Mouse (Mus musculus) kidney, embryonic 14.5 days (tissue): Measurements from ENCODE around the gene Zc3h10. TPM values are rescaled to one million over a fixed set of nuclear protein-coding genes. Genes with fewer than 3 reads are reported as not detected.

Experiments
- ATAC-seq: fragments of 200-750 bp; cut with Nextera tagmentation; 2 replicates; pipeline ENCODE4 v1.8.0; 2017; ENCODE audit warnings: moderate number of reproducible peaks, mild to moderate bottlenecking, moderate TSS enrichment, moderate library complexity; ENCODE audit not compliant: low FRiP score, low TSS enrichment
- H3K27ac ChIP-seq: fragments of 300-500 bp; sonication (generic); 2 replicates; pipeline ENCODE4 v1.5.1; 2014; ENCODE audit warnings: low read depth, mild to moderate bottlenecking, low read length, moderate library complexity, mixed read lengths
- H3K27me3 ChIP-seq: fragments of 300-500 bp; sonication (generic); 2 replicates; pipeline ENCODE4 v1.6.1; 2014; ENCODE audit warnings: mild to moderate bottlenecking, low read length; ENCODE audit not compliant: control insufficient read depth, insufficient read depth
- H3K36me3 ChIP-seq: fragments of 300-500 bp; sonication (generic); 2 replicates; pipeline ENCODE4 v1.6.1; 2014; ENCODE audit warnings: low read length, mixed read lengths; ENCODE audit not compliant: control insufficient read depth, insufficient read depth
- H3K4me1 ChIP-seq: fragments of 300-500 bp; sonication (generic); 2 replicates; pipeline ENCODE4 v1.6.1; 2014; ENCODE audit warnings: low read length, mixed read lengths; ENCODE audit not compliant: control insufficient read depth, insufficient read depth
- H3K4me2 ChIP-seq: fragments of 300-500 bp; sonication (generic); replicated peaks from 2 replicates; pipeline ENCODE4 v1.6.1; 2014; ENCODE audit warnings: low read depth, mild to moderate bottlenecking, low read length
- H3K4me3 ChIP-seq: fragments of 300-500 bp; sonication (generic); 2 replicates; pipeline ENCODE4 v1.5.1; 2014; ENCODE audit warnings: mild to moderate bottlenecking, low read length
- H3K9ac ChIP-seq: fragments of 300-500 bp; sonication (generic); 2 replicates; pipeline ENCODE4 v1.6.1; 2014; ENCODE audit warnings: low read depth, mild to moderate bottlenecking, low read length, moderate library complexity
- H3K9me3 ChIP-seq: fragments of 300-500 bp; sonication (generic); 2 replicates; pipeline ENCODE4 v1.6.1; 2016; ENCODE audit warnings: low read length; ENCODE audit not compliant: control insufficient read depth
- WGBS: fragments of 180-500 bp; shearing (Covaris S2); extraction: QIAGEN DNeasy Blood & Tissue Kit; methylation state at CpG from one replicate; pipeline ENCODE4 v1.1.7; 2014; 5-methylcytosine and 5-hydroxymethylcytosine counted together
- polyA plus RNA-seq: library from polyadenylated mRNA; unstranded; fragments of >200 nt; fragmentation: Nextera tagmentation; extraction: Ambion mirVana; gene quantifications from 2 replicates; pipeline ENCODE4 v1.2.1, GENCODE M21; 2014

Gene Zc3h10
- polyA plus RNA-seq, 1 experiment from 2014 or later, result 13.5 TPM

DNA sequence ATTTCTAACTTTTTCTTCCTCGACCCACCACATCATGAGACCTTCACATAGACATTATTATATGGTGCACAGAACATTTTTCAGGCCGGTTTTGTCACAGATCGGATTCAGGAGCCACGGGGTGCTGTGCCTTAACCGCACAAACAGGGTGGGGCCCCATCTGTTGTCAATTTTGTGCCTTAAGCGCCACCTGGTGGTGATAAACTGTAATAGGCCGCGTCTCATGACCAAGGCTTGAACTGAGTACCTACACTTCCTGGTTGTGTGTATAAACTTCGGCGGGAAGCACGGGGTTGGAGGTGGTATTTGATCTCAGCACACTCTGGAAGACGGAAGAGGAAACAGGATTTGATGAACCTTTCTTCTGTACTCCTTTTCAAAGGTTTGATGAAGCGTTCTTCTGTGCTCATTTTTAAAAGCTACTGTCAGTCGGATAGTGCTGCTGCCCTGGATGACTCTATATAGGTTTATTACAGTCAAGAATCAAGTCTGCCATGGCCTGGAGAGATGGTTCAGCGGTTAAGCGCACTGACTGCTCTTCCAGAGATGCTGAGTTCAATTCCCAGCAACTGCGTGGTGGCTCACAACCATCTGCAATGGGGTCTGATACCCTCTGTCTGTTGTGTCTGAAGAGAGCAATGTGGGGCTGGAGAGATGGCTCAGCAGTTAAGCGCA, 11.2 kb downstream of the Zc3h10 start:
- ATAC-seq, result peak; percentile 87

DNA sequence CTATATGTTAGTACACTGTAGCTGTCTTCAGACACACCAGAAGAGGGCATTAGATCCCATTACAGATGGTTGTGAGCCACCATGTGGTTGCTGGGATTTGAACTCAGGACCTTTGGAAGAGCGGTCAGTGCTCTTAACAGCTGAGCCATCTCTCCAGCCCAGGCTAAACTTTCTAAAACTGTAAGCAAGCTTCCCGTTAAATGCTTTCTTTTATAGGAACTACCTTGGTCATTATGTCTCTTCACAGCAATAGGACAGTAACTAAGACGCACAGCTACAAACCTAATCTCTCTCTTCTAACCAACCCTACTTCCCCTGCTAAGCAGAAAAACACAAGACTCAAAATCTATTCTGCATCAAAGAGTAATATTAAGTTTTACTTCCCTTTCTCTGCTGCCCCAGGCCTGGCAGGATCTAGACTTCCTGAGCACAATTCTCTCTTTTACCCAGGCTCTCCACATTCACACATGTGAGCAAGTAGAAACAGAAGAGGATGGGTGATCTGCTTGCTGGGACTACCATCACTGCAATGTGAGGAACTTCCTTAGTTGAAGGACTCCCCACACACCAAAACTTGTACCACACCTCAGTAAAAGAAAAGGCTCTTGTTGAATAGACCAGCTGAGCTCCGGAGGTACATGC, 11.8 kb downstream of the Zc3h10 start:
- no peaks in the 10 kb centered on the region for H3K36me3 ChIP-seq
- no peaks in the 10 kb centered on the region for H3K4me1 ChIP-seq
- H3K9ac ChIP-seq, result no peak overlapping the region; the same call in 1 of the 2 replicates
- ATAC-seq, result no peak
- H3K27ac ChIP-seq, result peak overlapping the region; percentile 6; the same call in 1 of the 2 replicates
- WGBS, result 79% methylated on average over 4 of the region's 4 CpGs
- peak overlapping the region; percentile 14; the same call in 1 of the 2 replicates for H3K4me3 ChIP-seq
- H3K4me2 ChIP-seq, result peak overlapping the region; percentile 33
- no peaks in the 10 kb centered on the region for H3K9me3 ChIP-seq
- H3K27me3 ChIP-seq, result no peaks in the 10 kb centered on the region

More for the DNA sequence above, 11.2 kb downstream of the Zc3h10 start:
- Histone ChIP-seq H3K27ac (peak overlapping the region; percentile 6; the same call in 1 of the 2 replicates), H3K4me3 (peak overlapping the region; percentile 14; the same call in 1 of the 2 replicates), H3K9me3 (no peaks in the 10 kb centered on the region), H3K27me3 (no peaks in the 10 kb centered on the region), H3K4me1 (no peaks in the 10 kb centered on the region), H3K36me3 (no peaks in the 10 kb centered on the region), H3K9ac (no peak overlapping the region; the same call in 1 of the 2 replicates), H3K4me2 (peak overlapping the region; percentile 33)
- 16% methylated on average over 18 of the region's 18 CpGs for WGBS

DNA sequence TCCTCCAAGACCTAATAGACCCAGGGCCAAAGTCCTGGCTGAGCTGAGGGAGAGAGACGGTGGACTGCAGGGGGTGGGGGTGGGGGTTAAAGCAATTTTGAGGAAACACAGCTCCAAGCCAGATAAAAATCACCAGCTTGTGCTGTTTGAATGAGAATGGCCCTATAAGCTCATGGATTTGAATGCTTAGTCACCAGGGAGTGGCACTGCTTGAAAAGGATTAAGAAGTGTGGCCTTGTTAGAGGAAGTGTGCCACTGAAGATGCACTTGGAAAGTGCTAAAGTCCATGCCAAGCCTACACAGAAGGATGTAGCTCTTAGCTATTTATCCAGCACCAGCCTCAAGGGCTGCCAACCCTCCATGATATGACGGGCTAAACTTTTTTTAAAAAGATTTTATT, 12.4 kb downstream of the Zc3h10 start:
- H3K9me3 ChIP-seq, result no peaks in the 10 kb centered on the region
- H3K27me3 ChIP-seq, result no peaks in the 10 kb centered on the region
- no peak overlapping the region for H3K4me3 ChIP-seq
- no peaks in the 10 kb centered on the region for H3K4me1 ChIP-seq
- no peak for ATAC-seq
- no peak overlapping the region for H3K4me2 ChIP-seq
- WGBS, result 81% methylated on average over 2 of the region's 2 CpGs
- H3K36me3 ChIP-seq, result no peaks in the 10 kb centered on the region
- no peak overlapping the region for H3K27ac ChIP-seq
- H3K9ac ChIP-seq, result no peak overlapping the region

DNA sequence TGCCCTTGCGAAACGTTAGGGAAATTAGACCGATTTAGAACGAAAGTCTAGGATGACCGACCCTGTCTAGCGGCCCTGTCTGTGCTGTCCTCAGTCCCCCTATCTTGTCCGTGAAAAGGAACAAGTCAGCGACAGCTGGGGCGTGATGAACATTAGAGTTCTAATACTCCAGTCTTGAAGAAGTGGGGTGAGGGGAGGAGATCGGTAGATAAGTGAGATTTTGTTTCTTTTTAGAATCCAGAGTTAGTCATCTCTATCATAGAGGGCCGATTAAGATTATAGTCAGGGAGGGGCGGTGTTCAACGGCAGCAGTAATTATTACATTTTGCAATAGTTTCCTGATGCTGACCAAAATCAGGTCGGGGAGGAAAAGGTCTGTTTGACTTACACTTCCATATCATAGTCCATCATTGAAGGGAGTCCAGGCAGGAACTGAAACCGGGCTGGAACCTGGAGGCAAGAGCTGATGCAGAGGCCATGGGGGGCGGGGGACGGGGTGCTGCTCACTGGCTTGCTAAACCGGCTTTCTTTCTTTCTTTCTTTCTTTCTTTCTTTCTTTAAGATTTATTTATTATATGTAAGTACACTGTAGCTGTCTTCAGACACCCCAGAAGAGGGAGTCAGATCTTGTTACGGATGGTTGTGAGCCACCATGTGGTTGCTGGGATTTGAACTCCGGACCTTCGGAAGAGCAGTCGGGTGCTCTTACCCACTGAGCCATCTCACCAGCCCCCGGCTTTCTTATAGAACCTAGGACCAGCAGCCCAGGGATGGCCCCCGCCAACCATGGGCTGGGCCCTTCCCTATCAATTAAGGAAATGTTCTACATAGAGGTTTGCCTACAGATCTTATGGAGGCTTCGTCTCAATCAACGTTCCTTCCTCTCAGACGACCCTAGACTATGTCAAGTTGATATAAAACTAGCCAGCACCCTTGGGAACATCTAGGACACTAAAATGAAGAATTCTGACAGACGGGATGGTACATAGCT, 20.9 kb downstream of the Zc3h10 start:
- ATAC-seq, result no peak
- H3K9me3 ChIP-seq, result no peaks in the 10 kb centered on the region

DNA sequence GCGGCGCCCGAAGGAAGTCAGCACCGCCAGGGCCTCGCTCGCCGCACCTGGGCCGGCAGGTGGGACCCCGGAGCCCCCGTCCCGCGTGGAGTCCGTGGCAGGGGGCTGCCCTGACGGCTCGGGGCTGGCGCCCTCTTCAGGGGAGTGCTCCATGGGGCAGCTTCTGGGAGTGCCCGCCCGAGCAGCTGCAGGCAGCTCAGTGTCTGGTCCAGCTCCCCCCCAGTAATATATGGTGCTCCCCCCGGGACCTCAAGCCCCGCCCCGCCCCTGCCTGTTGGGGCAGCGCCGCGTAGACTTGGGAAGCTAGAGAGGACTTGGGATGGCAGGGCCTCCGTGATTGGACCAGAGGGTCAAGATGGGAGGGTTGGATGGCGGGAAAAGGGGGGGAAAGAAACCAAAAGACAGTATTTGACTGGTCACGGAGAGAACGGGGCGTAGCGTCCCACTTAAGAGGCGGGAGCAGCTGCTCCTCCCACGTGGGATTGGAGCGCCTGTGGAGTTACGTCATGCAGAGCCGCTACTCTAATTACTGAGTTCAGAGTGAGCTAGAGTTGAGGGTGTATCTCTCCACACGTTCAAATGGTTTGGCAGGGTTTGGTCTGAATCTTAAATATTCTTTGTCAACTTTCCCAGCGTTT, 21.8 kb downstream of the Zc3h10 start, which contains the start of gene Esyt1:
Gene Esyt1, minus strand, starts transcription at position 201 of the 638 bp plus-strand sequence.
- ATAC-seq, result peak; percentile 98
- WGBS, result under 1% methylated on average over 37 of the region's 37 CpGs
- H3K4me1 ChIP-seq, result 0 out of 2 replicates have a peak, but pooled peaks cover 8% of the 10 kb centered on the region
- peak within 1 kb of the TSS; percentile 70 for H3K4me3 ChIP-seq
- no peaks in the 10 kb centered on the region; the same call in 1 of the 2 replicates for H3K36me3 ChIP-seq
- H3K4me2 ChIP-seq, result peak within 1 kb of the TSS; percentile 99
- H3K9ac ChIP-seq, result peak within 1 kb of the TSS; percentile 61
- peak within 1 kb of the TSS; percentile 18; the same call in 1 of the 2 replicates for H3K27ac ChIP-seq
- peaks cover 7% of the 10 kb centered on the region for H3K27me3 ChIP-seq
- no peaks in the 10 kb centered on the region for H3K9me3 ChIP-seq

More for the DNA sequence above, 20.9 kb downstream of the Zc3h10 start:
- Histone ChIP-seq H3K9ac (0 out of 2 replicates have a peak overlapping the region, but pooled peaks have one; percentile 28), H3K4me2 (peak overlapping the region; percentile 99), H3K36me3 (no peaks in the 10 kb centered on the region; the same call in 1 of the 2 replicates), H3K4me1 (0 out of 2 replicates have a peak, but pooled peaks cover 8% of the 10 kb centered on the region), H3K4me3 (peak overlapping the region; percentile 70), H3K27me3 (peaks cover 7% of the 10 kb centered on the region), H3K27ac (no peak overlapping the region; the same call in 1 of the 2 replicates)
- WGBS, result 27% methylated on average over 28 of the region's 28 CpGs

DNA sequence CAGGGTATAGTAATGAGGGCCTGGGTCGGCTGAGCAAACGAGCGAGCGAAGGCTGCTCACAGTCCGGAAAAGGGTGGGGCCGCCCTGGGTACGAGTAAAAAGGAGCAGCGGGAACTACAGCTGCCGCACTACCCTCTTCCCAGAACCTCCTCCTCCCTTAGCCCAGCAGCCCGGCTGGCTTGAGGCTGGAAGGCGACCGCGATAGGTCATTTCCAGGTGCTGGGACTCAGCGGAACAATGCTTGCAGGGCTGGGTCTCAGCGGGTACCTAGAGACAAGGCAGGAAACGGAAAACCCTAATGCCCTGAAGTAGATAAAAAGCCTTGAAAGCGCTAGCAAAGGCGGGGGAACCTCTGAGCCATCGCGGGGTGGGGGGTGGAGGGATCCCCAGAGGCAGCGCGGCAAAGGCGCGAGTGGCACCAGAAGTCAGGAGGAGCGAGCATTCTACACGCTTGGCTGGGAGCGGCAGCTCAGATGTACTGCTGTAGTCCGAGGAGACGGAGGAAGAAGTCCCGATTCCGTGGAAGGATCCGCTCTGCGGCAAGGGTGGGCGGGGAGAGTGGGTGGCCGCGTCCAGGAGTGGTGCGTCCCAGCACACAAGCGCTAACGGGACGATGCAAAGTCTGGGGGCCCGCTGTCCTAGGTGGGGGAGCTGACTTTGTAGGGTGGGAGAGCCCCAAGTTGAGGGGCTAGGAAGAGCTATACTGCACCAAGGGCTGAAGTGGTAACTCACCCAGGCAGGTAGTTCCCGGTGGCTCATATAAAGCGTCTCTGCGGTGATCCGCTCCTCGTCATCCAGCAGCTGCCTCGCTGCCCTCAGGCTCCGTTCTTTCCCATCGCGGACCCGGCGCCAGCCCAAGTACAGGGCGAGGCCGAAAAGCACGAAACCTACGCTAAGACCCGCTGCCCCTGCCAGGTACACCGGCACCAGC, 22.6 kb downstream of the Zc3h10 start:
- Histone ChIP-seq H3K36me3 (no peaks in the 10 kb centered on the region; the same call in 1 of the 2 replicates), H3K9ac (peak overlapping the region; percentile 61), H3K4me1 (0 out of 2 replicates have a peak, but pooled peaks cover 8% of the 10 kb centered on the region), H3K4me2 (peak overlapping the region; percentile 99), H3K4me3 (peak overlapping the region; percentile 70), H3K27me3 (peaks cover 7% of the 10 kb centered on the region), H3K9me3 (no peaks in the 10 kb centered on the region), H3K27ac (peak overlapping the region; percentile 18; the same call in 1 of the 2 replicates)
- WGBS, result under 1% methylated on average over 58 of the region's 58 CpGs
- ATAC-seq, result peak; percentile 40

DNA sequence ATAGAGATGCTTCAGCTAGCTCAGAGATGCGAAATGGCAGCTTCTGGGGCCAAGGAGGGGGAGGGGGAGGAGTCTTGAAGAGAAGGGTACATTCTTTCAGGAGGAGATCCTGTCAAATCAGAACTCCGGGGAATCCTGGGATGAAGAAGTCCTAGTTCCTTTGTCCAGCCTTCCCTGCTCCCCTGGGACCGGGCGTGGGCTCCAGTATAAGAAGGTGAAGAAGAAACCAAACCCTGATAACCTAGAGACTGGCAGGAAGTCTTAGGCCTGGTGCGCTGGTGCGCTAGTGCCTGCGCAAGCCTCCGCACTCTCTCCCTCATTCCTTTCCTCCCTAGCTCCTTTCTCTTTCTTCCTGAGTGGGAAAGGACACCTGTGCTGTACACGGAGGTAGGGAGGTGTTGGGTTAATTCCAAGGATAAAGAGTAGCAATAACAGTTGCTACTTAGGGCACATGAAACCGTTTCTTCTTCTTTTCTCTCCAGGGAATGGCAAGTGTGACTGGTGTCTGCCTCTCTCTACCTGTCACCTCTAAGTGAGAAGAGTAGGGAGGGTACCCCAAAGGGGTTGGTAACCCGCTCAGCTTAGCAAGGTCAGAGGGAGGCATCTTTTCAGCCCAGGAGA, 23.4 kb downstream of the Zc3h10 start:
- ATAC-seq, result no peak
- peaks cover 7% of the 10 kb centered on the region for H3K27me3 ChIP-seq
- no peaks in the 10 kb centered on the region for H3K9me3 ChIP-seq
- peaks cover 3% of the 10 kb centered on the region; the same call in 1 of the 2 replicates for H3K36me3 ChIP-seq
- no peak overlapping the region for H3K27ac ChIP-seq
- 7% methylated on average over 11 of the region's 11 CpGs for WGBS
- peak overlapping the region; percentile 70 for H3K4me3 ChIP-seq
- peak overlapping the region; percentile 61; the same call in 1 of the 2 replicates for H3K9ac ChIP-seq
- peak overlapping the region; percentile 99 for H3K4me2 ChIP-seq
- H3K4me1 ChIP-seq, result 0 out of 2 replicates have a peak, but pooled peaks cover 8% of the 10 kb centered on the region
